Mouse (Mus musculus): Measurements from ENCODE around the gene Hoxa13.

Hoxa13 gene

DNA sequence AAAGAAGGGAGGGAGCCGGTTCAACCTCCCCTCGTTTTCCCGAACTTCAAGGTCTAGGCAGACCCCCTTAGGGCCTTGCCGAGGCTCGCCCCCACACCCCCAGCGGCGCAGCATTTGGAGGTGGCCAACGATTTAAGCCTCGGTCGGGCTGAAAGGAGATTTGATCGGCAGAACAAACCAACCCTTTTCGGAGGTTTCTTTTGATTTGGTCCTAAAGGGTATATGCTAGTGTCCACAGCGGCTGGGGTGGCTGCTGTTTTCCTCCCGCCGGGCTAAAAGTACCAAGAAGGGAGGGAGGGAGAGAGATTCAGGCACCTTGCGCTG, 11.3 kb downstream of the Hoxa13 start:
- no peak for DNase-seq

DNA sequence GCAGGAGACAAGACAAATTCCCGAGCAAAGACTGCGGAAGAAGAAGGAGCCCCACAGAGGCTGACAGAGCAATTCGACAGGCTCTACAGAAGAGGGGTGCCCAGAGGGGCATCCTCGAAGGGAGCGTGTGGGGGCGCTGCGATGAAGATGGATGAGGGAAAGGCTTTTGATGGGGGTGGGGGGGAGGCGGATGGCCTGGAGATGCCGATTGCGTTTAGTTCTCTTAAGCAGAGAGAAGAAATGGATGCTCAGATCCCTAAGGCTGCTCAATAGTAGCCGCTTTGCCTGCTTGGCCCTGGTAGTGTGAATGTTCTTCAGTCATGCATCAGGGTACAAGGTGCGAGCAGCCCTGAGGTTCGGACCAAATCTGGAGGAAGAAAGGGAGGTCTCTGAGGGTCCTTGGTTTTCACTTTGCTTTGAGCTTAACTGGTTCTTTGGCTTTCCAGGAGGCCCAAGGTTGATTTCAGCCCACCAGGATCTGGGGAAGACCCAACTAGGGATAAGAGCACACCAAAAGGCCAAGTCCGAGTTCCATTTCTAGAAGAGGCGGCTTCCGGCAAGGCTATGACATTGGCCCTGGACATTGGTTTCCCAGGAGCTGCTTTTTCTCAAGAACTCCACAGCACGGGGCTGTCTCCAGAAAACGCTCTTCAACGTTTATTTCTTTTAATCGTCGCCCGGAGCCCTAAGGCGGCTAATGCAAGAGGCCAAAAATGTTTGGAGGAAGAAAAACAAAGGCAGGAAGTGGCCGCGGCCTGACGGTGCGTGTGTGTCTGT, 11.9 kb downstream of the Hoxa13 start:
- DNase-seq, result peak in 1 of 2 experiments; percentile 34

DNA sequence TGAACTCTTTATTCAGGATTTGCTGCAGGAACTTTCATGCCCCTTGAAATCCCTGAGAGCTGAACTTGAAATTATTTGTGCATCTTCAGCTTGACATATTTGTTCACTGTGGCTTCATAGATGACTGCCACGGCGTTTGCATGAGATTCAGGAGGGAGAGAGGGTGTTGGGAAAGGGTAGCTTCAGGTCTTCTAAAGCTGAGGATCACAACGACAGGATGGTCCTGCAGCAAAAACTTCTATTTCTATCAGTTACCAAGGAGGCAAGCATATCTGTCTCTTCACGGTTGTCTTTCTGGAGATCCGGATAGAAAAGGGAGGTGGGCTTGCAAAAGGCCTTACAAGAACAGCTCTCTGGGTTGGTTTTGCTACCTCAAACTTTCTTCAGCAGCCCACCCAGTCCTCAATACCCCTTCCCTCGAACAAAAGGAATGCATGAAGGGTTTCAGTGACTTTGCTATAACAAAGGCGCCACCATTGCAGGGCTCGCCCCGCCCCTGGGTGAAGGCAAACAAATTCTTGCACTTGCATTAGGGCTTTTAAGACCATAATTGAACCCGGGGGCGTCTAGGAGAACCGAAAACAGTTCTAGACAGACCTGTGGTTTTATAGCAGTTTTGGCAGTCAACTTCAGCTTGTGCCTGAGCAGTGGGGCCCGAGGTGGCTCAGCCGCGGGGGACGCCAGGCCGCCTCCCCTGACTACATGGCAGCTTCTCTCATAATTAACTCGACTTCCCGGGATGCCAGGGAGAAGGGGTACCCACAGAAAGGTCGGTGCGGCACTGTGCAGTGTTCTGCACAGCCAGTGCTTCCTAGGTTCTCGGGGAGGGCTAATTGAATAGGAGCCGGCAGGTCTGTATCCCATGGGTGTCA, 12.7 kb downstream of the Hoxa13 start:
- peak in 1 of 2 experiments; percentile 29 for DNase-seq

- DNase-seq, result no peak
Measured at GRCm38 (mm10) chr6:52246916-52247315, 13.8 kb downstream of the Hoxa13 start.

DNA sequence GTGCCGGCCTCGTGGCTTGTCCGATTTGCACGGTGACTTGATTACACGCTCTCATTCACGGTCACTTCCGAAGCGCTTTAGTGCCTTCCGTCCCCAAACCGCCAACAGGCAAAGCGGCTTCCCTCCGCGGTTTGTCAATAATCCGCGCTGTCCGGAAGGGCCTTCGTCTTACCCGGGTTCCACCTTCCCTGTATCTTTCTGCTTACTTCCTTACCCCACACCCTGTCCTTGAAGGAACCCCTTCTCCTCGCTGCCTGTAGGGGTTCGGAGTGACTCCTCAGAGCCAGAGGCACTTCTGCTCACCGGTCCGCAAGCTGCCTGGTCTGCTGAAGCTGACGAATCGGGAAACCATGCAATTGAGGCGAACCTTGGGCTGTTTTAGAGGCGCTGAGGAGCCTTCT, 14.3 kb downstream of the Hoxa13 start:
- peak; percentile 31 to 44 for DNase-seq

GRCm38 (mm10) chr6:52245757-52246142, 14.9 kb downstream of the Hoxa13 start, which contains the start of gene Hoxa11:
Gene Hoxa11 (minus strand): TSS chr6:52245810.
- peak in 1 of 2 experiments; percentile 30 for DNase-seq

DNA sequence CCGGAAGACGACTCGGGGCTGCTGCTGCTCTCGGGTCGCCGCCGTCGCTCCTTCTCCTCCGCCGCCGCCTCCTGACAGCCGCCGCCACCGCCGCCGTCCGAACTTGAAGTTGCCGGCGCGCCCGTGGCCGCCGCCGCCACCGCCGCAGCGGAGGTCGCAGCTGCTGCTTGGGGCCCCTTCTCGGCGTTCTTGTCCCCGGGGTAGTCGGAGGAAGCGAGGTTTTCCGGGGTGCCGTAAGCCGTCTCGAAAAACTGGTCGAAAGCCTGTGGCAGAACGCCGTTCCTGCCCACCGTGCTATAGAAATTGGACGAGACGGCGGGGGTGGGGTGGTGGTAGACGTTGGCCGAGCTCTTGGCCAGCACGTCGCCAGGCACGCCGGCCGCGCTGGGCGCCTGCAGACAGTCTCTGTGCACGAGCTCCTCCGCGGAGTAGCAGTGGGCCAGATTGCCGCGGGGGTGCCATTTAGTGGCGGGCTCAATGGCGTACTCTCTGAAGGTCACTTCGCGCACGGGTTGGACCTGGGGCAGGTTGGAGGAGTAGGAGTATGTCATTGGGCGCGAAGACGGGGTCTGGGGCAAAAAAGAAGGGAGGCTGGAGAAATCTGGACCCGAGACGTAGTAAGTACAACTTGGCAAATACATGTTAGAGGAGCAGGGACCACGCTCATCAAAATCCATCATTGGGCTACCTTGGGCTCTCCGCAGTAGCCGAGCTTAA, 15.5 kb downstream of the Hoxa13 start:
- DNase-seq, result peak in 1 of 2 experiments; percentile 37

- no peak for DNase-seq
Measured at GRCm38 (mm10) chr6:52244471-52245039, 16.1 kb downstream of the Hoxa13 start.

- DNase-seq, result no peak
Measured at GRCm38 (mm10) chr6:52243681-52244121, 17.0 kb downstream of the Hoxa13 start.

- DNase-seq, result no peak
Measured at GRCm38 (mm10) chr6:52242801-52243332, 17.8 kb downstream of the Hoxa13 start.

- DNase-seq, result no peak
Measured at GRCm38 (mm10) chr6:52241001-52241621, 19.6 kb downstream of the Hoxa13 start.

DNA sequence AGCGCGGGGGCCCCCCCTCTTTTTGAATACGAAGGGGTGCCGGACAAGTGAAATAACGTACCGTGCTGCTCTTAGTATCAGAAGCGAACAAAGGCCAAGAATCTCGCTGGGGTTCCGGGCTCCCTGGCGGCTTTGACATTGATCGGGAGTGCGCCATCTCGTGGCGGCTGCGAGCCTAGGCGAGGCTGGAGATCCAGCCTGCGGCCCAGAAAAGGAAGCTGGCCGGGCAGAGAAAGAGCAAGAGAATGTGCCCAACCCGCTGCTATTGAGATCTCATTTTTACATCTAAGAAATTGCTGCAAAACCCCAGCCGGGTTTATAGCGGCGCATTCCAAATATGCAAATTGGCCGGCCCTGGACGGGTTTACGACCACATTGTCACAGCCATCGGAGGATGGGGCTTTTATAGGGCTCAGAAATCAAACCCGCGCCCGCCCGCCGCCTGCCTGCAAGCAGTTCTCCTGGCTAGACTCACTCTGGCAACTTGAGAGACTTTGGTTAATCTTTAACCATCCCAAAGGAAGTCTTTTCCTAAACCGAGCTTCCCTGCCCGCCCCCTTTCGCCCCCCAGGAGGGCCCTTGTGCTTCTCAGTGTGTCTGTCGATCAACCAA, 20.2 kb downstream of the Hoxa13 start, which contains the start of gene Hoxa10:
Gene Hoxa10 (minus strand): TSS at position 466 of the 612 bp plus-strand sequence.
- DNase-seq, result peak; percentile 85 to 87

- DNase-seq, result no peak
Measured at GRCm38 (mm10) chr6:52239625-52240388, 20.9 kb downstream of the Hoxa13 start.

DNA sequence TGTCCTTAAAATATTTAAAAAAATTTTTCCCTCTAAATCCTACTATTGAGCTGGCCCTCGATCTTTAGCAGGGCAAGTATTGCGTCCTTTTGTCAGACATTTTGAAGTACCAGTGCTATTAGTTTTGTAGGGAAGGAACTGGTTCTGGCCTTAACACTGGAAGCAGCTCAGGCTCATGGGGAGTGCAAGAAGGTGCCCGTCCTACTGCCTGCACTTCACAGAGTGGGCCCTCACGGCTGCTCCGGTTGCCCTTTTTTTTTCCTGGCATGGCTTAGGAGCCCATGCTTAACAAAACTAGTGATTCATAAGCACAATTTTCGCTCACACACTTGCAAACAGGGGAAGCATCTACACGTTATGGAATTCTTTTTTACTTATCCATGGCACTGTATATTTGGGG, 21.7 kb downstream of the Hoxa13 start:
- DNase-seq, result no peak

GRCm38 (mm10) chr6:52238155-52238545, 22.5 kb downstream of the Hoxa13 start:
- no peak for DNase-seq

- no peak for DNase-seq
Measured at GRCm38 (mm10) chr6:52237346-52238154, 23.1 kb downstream of the Hoxa13 start.

DNA sequence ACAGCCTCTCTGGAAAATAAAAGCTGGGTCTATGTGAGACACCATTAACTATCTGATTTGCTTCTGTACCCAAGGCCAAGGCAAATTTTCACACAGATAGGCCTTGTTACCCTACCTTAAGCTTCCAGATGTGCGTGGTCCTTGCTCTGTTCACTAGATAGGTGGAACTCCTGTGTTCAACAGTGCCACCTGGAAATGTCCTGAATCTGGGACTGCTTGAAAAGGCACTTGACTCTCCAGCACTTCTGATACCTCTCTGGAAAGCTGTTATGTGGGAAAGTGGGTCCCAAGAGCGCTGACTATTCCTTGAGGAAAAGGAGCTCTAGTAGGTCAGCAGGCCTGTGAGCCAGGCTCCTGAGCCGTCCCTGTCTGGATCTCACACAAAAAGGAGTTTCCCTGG, 23.9 kb downstream of the Hoxa13 start:
- no peak for DNase-seq

DNA sequence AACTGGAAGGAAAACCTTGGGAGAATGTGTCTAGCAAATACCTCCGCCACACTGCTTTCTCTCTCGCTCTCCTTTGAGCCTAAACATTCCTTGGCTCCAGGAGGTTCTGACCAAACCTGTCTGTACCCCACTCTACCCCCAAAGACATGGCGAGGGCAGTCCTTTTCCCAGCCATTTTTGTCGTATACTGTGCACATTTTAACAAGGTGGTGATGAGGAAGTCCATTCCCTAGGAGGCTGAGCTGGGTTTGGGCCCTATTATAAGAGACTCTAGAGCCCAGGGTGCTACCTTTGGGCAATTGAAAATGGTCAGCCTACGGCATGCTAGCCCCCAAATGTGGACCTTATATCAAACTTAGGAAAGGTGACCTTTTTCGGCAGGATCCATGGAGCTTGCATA, 24.8 kb downstream of the Hoxa13 start:
- no peak for DNase-seq

DNA sequence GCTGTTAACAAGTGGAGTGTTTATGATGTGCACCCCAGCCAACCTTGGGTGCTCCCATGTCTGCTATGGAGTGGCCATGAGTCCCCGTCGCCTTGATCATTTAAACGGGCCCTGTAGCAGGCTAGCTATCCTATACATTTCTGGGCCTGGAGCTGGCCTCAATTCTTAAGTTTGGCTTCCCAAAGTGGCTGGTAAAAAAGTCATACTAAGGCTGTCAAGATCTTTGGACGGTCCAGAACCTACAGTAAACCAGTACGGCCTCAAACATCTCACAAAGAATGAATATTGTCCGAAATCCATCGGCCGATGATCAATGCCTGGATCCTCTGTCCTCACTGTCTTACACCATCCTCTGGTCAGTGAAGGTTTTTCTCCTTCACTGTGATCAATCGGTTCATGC, 25.4 kb downstream of the Hoxa13 start:
- DNase-seq, result no peak
